Mouse (Mus musculus) frontal cortex, postnatal 10 days (tissue): ENCODE results near the gene Tm9sf4.

Experiments used
- DNase-seq, 2 experiments: peaks; one replicate each; pipeline ENCODE4 v3.0.0; 2022; ENCODE audit warnings: low spot score in 2 of 2, mixed read lengths in 1 of 2

The Tm9sf4 gene

GRCm38 (mm10) chr2:153214771-153215259 is 53.7 kb downstream of the Tm9sf4 start:
- DNase-seq = no peak

GRCm38 (mm10) chr2:153215421-153215820 is 54.3 kb downstream of the Tm9sf4 start:
- no peak for DNase-seq

- no peak for DNase-seq
These were observed 56.8 kb downstream of the Tm9sf4 start for GRCm38 (mm10) chr2:153217826-153218340.

- DNase-seq = no peak
These were observed 57.4 kb downstream of the Tm9sf4 start for GRCm38 (mm10) chr2:153218516-153218915.

GRCm38 (mm10) chr2:153221620-153222019 is 60.5 kb downstream of the Tm9sf4 start:
- no peak for DNase-seq

- no peak for DNase-seq
These were observed 61.0 kb downstream of the Tm9sf4 start for GRCm38 (mm10) chr2:153222130-153222529.

GRCm38 (mm10) chr2:153222566-153222965 is 61.5 kb downstream of the Tm9sf4 start:
- DNase-seq = no peak

- peak; percentile 67 to 68 for DNase-seq
These were observed 64.0 kb downstream of the Tm9sf4 start, which contains the start of gene Tspyl3 for GRCm38 (mm10) chr2:153224946-153225594. Tspyl3 (minus strand) TSS chr2:153225441.

GRCm38 (mm10) chr2:153225595-153225953 is 64.5 kb downstream of the Tm9sf4 start:
- DNase-seq = no peak

GRCm38 (mm10) chr2:153227959-153228358 is 66.9 kb downstream of the Tm9sf4 start:
- DNase-seq = no peak

- DNase-seq = no peak
These were observed 67.4 kb downstream of the Tm9sf4 start for GRCm38 (mm10) chr2:153228523-153228922.

- DNase-seq = no peak
These were observed 76.1 kb downstream of the Tm9sf4 start for GRCm38 (mm10) chr2:153237193-153237592.

- no peak for DNase-seq
These were observed 76.8 kb downstream of the Tm9sf4 start for GRCm38 (mm10) chr2:153237891-153238290.

GRCm38 (mm10) chr2:153238406-153238805 is 77.3 kb downstream of the Tm9sf4 start:
- DNase-seq = no peak

- DNase-seq = no peak
These were observed 78.1 kb downstream of the Tm9sf4 start for GRCm38 (mm10) chr2:153239021-153239859.

- no peak for DNase-seq
These were observed 78.9 kb downstream of the Tm9sf4 start for GRCm38 (mm10) chr2:153239860-153240480.

- no peak for DNase-seq
These were observed 79.7 kb downstream of the Tm9sf4 start for GRCm38 (mm10) chr2:153240701-153241235.

- DNase-seq = peak; percentile 73 to 87
These were observed 80.3 kb downstream of the Tm9sf4 start, which contains the start of the genes Plagl2 and Pofut1 for GRCm38 (mm10) chr2:153241250-153242014. Plagl2 (minus strand) TSS chr2:153241426. Pofut1 (plus strand) TSS chr2:153241533.

- DNase-seq = no peak
These were observed 81.1 kb downstream of the Tm9sf4 start for GRCm38 (mm10) chr2:153242156-153242555.

GRCm38 (mm10) chr2:153249751-153250150 is 88.6 kb downstream of the Tm9sf4 start:
- DNase-seq = no peak

- no peak for DNase-seq
These were observed 95.5 kb downstream of the Tm9sf4 start for GRCm38 (mm10) chr2:153256604-153257003.
